Mouse (Mus musculus) heart, embryonic 15.5 days (tissue): ENCODE data around the gene C530008M17Rik. TPM values are rescaled to one million over a fixed set of nuclear protein-coding genes. Genes with fewer than 3 reads are reported as not detected.

Experiments used
- ATAC-seq: fragments of 200-750 bp; cut with Nextera tagmentation; replicated peaks from 2 replicates; pipeline ENCODE4 v1.8.0; 2017; ENCODE audit warnings: low read depth, moderate TSS enrichment; ENCODE audit not compliant: insufficient number of reproducible peaks, insufficient read depth, low FRiP score
- H3K27ac ChIP-seq: fragments of 300-500 bp; sonication (generic); 2 replicates; pipeline ENCODE4 v1.5.1; 2015; ENCODE audit warnings: mild to moderate bottlenecking, inconsistent platforms
- H3K27me3 ChIP-seq: fragments of 300-500 bp; sonication (generic); 2 replicates; pipeline ENCODE4 v1.6.1; 2015; ENCODE audit warnings: inconsistent platforms
- H3K36me3 ChIP-seq: fragments of 300-500 bp; sonication (generic); 2 replicates; pipeline ENCODE4 v1.6.1; 2015; ENCODE audit warnings: mild to moderate bottlenecking, inconsistent platforms
- H3K4me1 ChIP-seq: fragments of 300-500 bp; sonication (generic); replicated peaks from 2 replicates; pipeline ENCODE4 v1.6.1; 2015; ENCODE audit warnings: inconsistent platforms
- H3K4me2 ChIP-seq: fragments of 300-500 bp; sonication (generic); 2 replicates; pipeline ENCODE4 v1.6.1; 2015; ENCODE audit warnings: inconsistent platforms, mild to moderate bottlenecking, moderate library complexity
- H3K4me3 ChIP-seq: fragments of 300-500 bp; sonication (generic); 2 replicates; pipeline ENCODE4 v1.5.1; 2015; ENCODE audit warnings: mild to moderate bottlenecking, inconsistent platforms
- H3K9ac ChIP-seq: fragments of 300-500 bp; sonication (generic); 2 replicates; pipeline ENCODE4 v1.6.1; 2015; ENCODE audit warnings: mild to moderate bottlenecking, inconsistent platforms
- H3K9me3 ChIP-seq: fragments of 300-500 bp; sonication (generic); replicated peaks from 2 replicates; pipeline ENCODE4 v1.6.1; 2016; ENCODE audit warnings: inconsistent platforms
- WGBS: fragments of 180-500 bp; shearing (Covaris S2); methylation state at CpG from one replicate; pipeline ENCODE4 v1.1.7; 2015; ENCODE audit warnings: mixed read lengths; 5-methylcytosine and 5-hydroxymethylcytosine counted together
- polyA plus RNA-seq: library from polyadenylated mRNA; unstranded; fragments of >200 nt; fragmentation: Nextera tagmentation; extraction: Ambion mirVana; gene quantifications from 2 replicates; pipeline ENCODE4 v1.2.1, GENCODE M21; 2015

Gene C530008M17Rik
- polyA plus RNA-seq, 1 experiment from 2014 or later, result 32.4 TPM

- WGBS, result 81% methylated on average over 10 of the region's 10 CpGs
Measured at GRCm38 (mm10) chr5:76687961-76688600, 31.8 kb downstream of the C530008M17Rik start.

GRCm38 (mm10) chr5:76688643-76689042 is 32.3 kb downstream of the C530008M17Rik start:
- WGBS, result 69% methylated on average over 6 of the region's 6 CpGs
- H3K9ac ChIP-seq, result no peak overlapping the region
- H3K27me3 ChIP-seq, result no peaks in the 10 kb centered on the region
- H3K36me3 ChIP-seq, result no peaks in the 10 kb centered on the region
- H3K9me3 ChIP-seq, result no peaks in the 10 kb centered on the region
- H3K4me1 ChIP-seq, result no peaks in the 10 kb centered on the region
- H3K4me3 ChIP-seq, result no peak overlapping the region
- H3K27ac ChIP-seq, result no peak overlapping the region
- ATAC-seq, result no peak
- H3K4me2 ChIP-seq, result no peak overlapping the region

More at GRCm38 (mm10) chr5:76687961-76688600, 31.8 kb downstream of the C530008M17Rik start:
- Histone ChIP-seq H3K4me1 (no peaks in the 10 kb centered on the region), H3K4me2 (no peak overlapping the region), H3K27me3 (no peaks in the 10 kb centered on the region), H3K36me3 (no peaks in the 10 kb centered on the region), H3K27ac (no peak overlapping the region), H3K9ac (no peak overlapping the region), H3K4me3 (no peak overlapping the region), H3K9me3 (no peaks in the 10 kb centered on the region)
- ATAC-seq, result no peak

- Histone ChIP-seq H3K4me1 (no peaks in the 10 kb centered on the region), H3K36me3 (no peaks in the 10 kb centered on the region), H3K9ac (no peak overlapping the region), H3K27ac (no peak overlapping the region), H3K4me2 (no peak overlapping the region), H3K4me3 (no peak overlapping the region), H3K9me3 (no peaks in the 10 kb centered on the region), H3K27me3 (no peaks in the 10 kb centered on the region)
- ATAC-seq, result no peak
- WGBS, result 72% methylated on average over 5 of the region's 5 CpGs
Measured at GRCm38 (mm10) chr5:76690177-76690593, 33.9 kb downstream of the C530008M17Rik start.

GRCm38 (mm10) chr5:76691251-76691650 is 34.9 kb downstream of the C530008M17Rik start:
- H3K4me2 ChIP-seq, result no peak overlapping the region
- no peak for ATAC-seq
- 88% methylated on average over 5 of the region's 5 CpGs for WGBS

GRCm38 (mm10) chr5:76691706-76692424 is 35.6 kb downstream of the C530008M17Rik start:
- no peak for ATAC-seq

More at GRCm38 (mm10) chr5:76691251-76691650, 34.9 kb downstream of the C530008M17Rik start:
- no peak overlapping the region for H3K9ac ChIP-seq
- H3K4me3 ChIP-seq, result no peak overlapping the region
- no peaks in the 10 kb centered on the region for H3K36me3 ChIP-seq
- no peak overlapping the region for H3K27ac ChIP-seq
- 0 out of 2 replicates have a peak, but pooled peaks cover 4% of the 10 kb centered on the region for H3K9me3 ChIP-seq
- no peaks in the 10 kb centered on the region for H3K4me1 ChIP-seq
- H3K27me3 ChIP-seq, result no peaks in the 10 kb centered on the region

GRCm38 (mm10) chr5:76697536-76697935 is 41.2 kb downstream of the C530008M17Rik start:
- Histone ChIP-seq H3K4me3 (no peak overlapping the region), H3K36me3 (no peaks in the 10 kb centered on the region), H3K4me1 (peaks cover 15% of the 10 kb centered on the region; the same call in 1 of the 2 replicates), H3K9ac (no peak overlapping the region), H3K27me3 (no peaks in the 10 kb centered on the region), H3K4me2 (no peak overlapping the region), H3K9me3 (0 out of 2 replicates have a peak, but pooled peaks cover 4% of the 10 kb centered on the region), H3K27ac (no peak overlapping the region)
- no peak for ATAC-seq
- WGBS, result 73% methylated on average over 7 of the region's 7 CpGs

More at GRCm38 (mm10) chr5:76691706-76692424, 35.6 kb downstream of the C530008M17Rik start:
- H3K9ac ChIP-seq, result no peak overlapping the region
- 0 out of 2 replicates have a peak, but pooled peaks cover 4% of the 10 kb centered on the region for H3K9me3 ChIP-seq
- 76% methylated on average over 12 of the region's 12 CpGs for WGBS
- no peak overlapping the region for H3K4me2 ChIP-seq
- no peak overlapping the region for H3K27ac ChIP-seq
- no peaks in the 10 kb centered on the region for H3K36me3 ChIP-seq
- no peaks in the 10 kb centered on the region for H3K27me3 ChIP-seq
- no peak overlapping the region for H3K4me3 ChIP-seq
- no peaks in the 10 kb centered on the region for H3K4me1 ChIP-seq

GRCm38 (mm10) chr5:76698187-76698586 is 41.9 kb downstream of the C530008M17Rik start:
- Histone ChIP-seq H3K4me2 (no peak overlapping the region), H3K27ac (no peak overlapping the region), H3K9ac (no peak overlapping the region), H3K36me3 (no peaks in the 10 kb centered on the region), H3K4me3 (no peak overlapping the region), H3K4me1 (peaks cover 19% of the 10 kb centered on the region; the same call in 1 of the 2 replicates), H3K9me3 (0 out of 2 replicates have a peak, but pooled peaks cover 4% of the 10 kb centered on the region), H3K27me3 (no peaks in the 10 kb centered on the region)
- 48% methylated on average over 2 of the region's 2 CpGs for WGBS
- no peak for ATAC-seq

- Histone ChIP-seq H3K4me3 (no peak overlapping the region), H3K27ac (no peak overlapping the region; the same call in 1 of the 2 replicates), H3K36me3 (no peaks in the 10 kb centered on the region), H3K9ac (no peak overlapping the region), H3K9me3 (no peaks in the 10 kb centered on the region), H3K27me3 (no peaks in the 10 kb centered on the region), H3K4me2 (no peak overlapping the region), H3K4me1 (peaks cover 19% of the 10 kb centered on the region; the same call in 1 of the 2 replicates)
- WGBS, result 80% methylated on average over 13 of the region's 13 CpGs
- ATAC-seq, result peak; percentile 66; the same call in 1 of the 2 replicates
Measured at GRCm38 (mm10) chr5:76701127-76701853, 45.0 kb downstream of the C530008M17Rik start.

- H3K4me3 ChIP-seq, result no peak overlapping the region
- H3K27ac ChIP-seq, result no peak overlapping the region
- no peaks in the 10 kb centered on the region for H3K27me3 ChIP-seq
- H3K4me1 ChIP-seq, result peaks cover 19% of the 10 kb centered on the region; the same call in 1 of the 2 replicates
- no peaks in the 10 kb centered on the region for H3K9me3 ChIP-seq
- H3K9ac ChIP-seq, result no peak overlapping the region
- H3K4me2 ChIP-seq, result peak overlapping the region; percentile 53; the same call in 1 of the 2 replicates
- 59% methylated on average over 9 of the region's 9 CpGs for WGBS
- H3K36me3 ChIP-seq, result no peaks in the 10 kb centered on the region
- no peak for ATAC-seq
Measured at GRCm38 (mm10) chr5:76702104-76702503, 45.8 kb downstream of the C530008M17Rik start.

- H3K36me3 ChIP-seq, result no peaks in the 10 kb centered on the region
- no peaks in the 10 kb centered on the region for H3K27me3 ChIP-seq
- H3K27ac ChIP-seq, result no peak overlapping the region
- no peak overlapping the region for H3K9ac ChIP-seq
- no peaks in the 10 kb centered on the region for H3K9me3 ChIP-seq
- no peak for ATAC-seq
- H3K4me3 ChIP-seq, result peak overlapping the region; percentile 24
- H3K4me1 ChIP-seq, result peaks cover 19% of the 10 kb centered on the region; the same call in 1 of the 2 replicates
- 24% methylated on average over 12 of the region's 12 CpGs for WGBS
- peak overlapping the region; percentile 53 for H3K4me2 ChIP-seq
Measured at GRCm38 (mm10) chr5:76702646-76703045, 46.3 kb downstream of the C530008M17Rik start.
